Mouse (Mus musculus) embryonic facial prominence, embryonic 15.5 days (tissue): ENCODE measurements around the gene Exosc10. TPM values are rescaled to one million over a fixed set of nuclear protein-coding genes. Genes with fewer than 3 reads are reported as not detected.

ENCODE experiments used
- ATAC-seq: fragments of 200-750 bp; cut with Nextera tagmentation; 2 replicates; pipeline ENCODE4 v1.8.0; 2017; ENCODE audit warnings: low read depth, moderate TSS enrichment; ENCODE audit not compliant: insufficient number of reproducible peaks, low FRiP score, low TSS enrichment
- H3K27ac ChIP-seq: fragments of 300-500 bp; sonication (generic); replicated peaks from 2 replicates; pipeline ENCODE4 v1.5.1; 2015; ENCODE audit warnings: mild to moderate bottlenecking, inconsistent platforms
- H3K27me3 ChIP-seq: fragments of 300-500 bp; sonication (generic); 2 replicates; pipeline ENCODE4 v1.6.1; 2015; ENCODE audit warnings: inconsistent platforms
- H3K36me3 ChIP-seq: fragments of 300-500 bp; sonication (generic); 2 replicates; pipeline ENCODE4 v1.6.1; 2015; ENCODE audit warnings: mild to moderate bottlenecking, inconsistent platforms
- H3K4me1 ChIP-seq: fragments of 300-500 bp; sonication (generic); 2 replicates; pipeline ENCODE4 v1.6.1; 2015; ENCODE audit warnings: inconsistent platforms
- H3K4me2 ChIP-seq: fragments of 300-500 bp; sonication (generic); replicated peaks from 2 replicates; pipeline ENCODE4 v1.6.1; 2015; ENCODE audit warnings: mild to moderate bottlenecking, inconsistent platforms
- H3K4me3 ChIP-seq: fragments of 300-500 bp; sonication (generic); replicated peaks from 2 replicates; pipeline ENCODE4 v1.5.1; 2015; ENCODE audit warnings: mild to moderate bottlenecking, inconsistent platforms
- H3K9ac ChIP-seq: fragments of 300-500 bp; sonication (generic); 2 replicates; pipeline ENCODE4 v1.6.1; 2015; ENCODE audit warnings: inconsistent platforms
- H3K9me3 ChIP-seq: fragments of 300-500 bp; sonication (generic); replicated peaks from 2 replicates; pipeline ENCODE4 v1.6.1; 2016; ENCODE audit warnings: inconsistent platforms
- WGBS: fragments of 180-500 bp; shearing (Covaris S2); methylation state at CpG from one replicate; pipeline ENCODE4 v1.1.7; 2015; 5-methylcytosine and 5-hydroxymethylcytosine counted together
- polyA plus RNA-seq: library from polyadenylated mRNA; unstranded; fragments of >200 nt; fragmentation: Nextera tagmentation; extraction: Ambion mirVana; gene quantifications from 2 replicates; pipeline ENCODE4 v1.2.1, GENCODE M21; 2015

Gene Exosc10
- polyA plus RNA-seq, 1 experiment from 2014 or later, result 87.6 TPM

- Histone ChIP-seq H3K9ac (no peak overlapping the region), H3K4me2 (no peak overlapping the region), H3K27me3 (no peaks in the 10 kb centered on the region), H3K36me3 (peaks cover 90% of the 10 kb centered on the region), H3K9me3 (no peaks in the 10 kb centered on the region), H3K27ac (no peak overlapping the region), H3K4me3 (no peak overlapping the region), H3K4me1 (no peaks in the 10 kb centered on the region)
- no peak for ATAC-seq
- 94% methylated on average over 5 of the region's 5 CpGs for WGBS
Measured at GRCm38 (mm10) chr4:148530351-148530750, 27.9 kb upstream of the Exosc10 start.

DNA sequence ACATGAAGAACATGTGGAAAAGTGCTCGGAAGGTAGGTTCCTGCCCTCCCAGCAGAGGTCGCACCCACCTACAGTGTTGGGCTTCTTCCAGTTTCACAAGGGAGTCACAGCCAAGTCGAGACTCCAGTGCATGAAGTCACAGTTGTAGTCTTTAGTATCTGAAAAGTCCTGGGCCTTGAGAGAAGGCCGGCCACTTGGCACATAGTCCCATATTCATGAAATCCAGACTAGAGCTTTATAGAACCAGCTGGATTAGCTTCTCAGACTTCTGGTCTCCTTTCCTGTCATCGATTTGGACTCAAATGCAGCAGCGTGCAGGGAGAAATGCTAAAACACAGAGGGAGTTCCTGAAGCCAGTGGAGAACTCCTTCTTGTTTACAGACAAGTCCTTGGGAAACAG, 27.5 kb upstream of the Exosc10 start:
- H3K36me3 ChIP-seq, result peaks cover 90% of the 10 kb centered on the region
- no peak overlapping the region for H3K4me2 ChIP-seq
- no peak for ATAC-seq
- H3K4me3 ChIP-seq, result no peak overlapping the region
- WGBS, result 91% methylated on average over 6 of the region's 6 CpGs
- no peaks in the 10 kb centered on the region for H3K4me1 ChIP-seq
- no peaks in the 10 kb centered on the region for H3K27me3 ChIP-seq
- H3K9me3 ChIP-seq, result no peaks in the 10 kb centered on the region
- no peak overlapping the region for H3K27ac ChIP-seq
- no peak overlapping the region for H3K9ac ChIP-seq

- Histone ChIP-seq H3K4me2 (no peak overlapping the region), H3K9ac (no peak overlapping the region), H3K9me3 (no peaks in the 10 kb centered on the region), H3K27me3 (no peaks in the 10 kb centered on the region), H3K4me3 (no peak overlapping the region), H3K4me1 (no peaks in the 10 kb centered on the region), H3K27ac (no peak overlapping the region), H3K36me3 (peaks cover 90% of the 10 kb centered on the region)
- WGBS, result 77% methylated on average over 4 of the region's 4 CpGs
- ATAC-seq, result no peak
Measured at GRCm38 (mm10) chr4:148531341-148531740, 26.9 kb upstream of the Exosc10 start.

- H3K9me3 ChIP-seq, result no peaks in the 10 kb centered on the region
- ATAC-seq, result no peak
- H3K36me3 ChIP-seq, result peaks cover 90% of the 10 kb centered on the region
- H3K27me3 ChIP-seq, result no peaks in the 10 kb centered on the region
- H3K27ac ChIP-seq, result no peak overlapping the region
- 84% methylated on average over 3 of the region's 3 CpGs for WGBS
- H3K4me1 ChIP-seq, result no peaks in the 10 kb centered on the region
- no peak overlapping the region for H3K4me3 ChIP-seq
- H3K4me2 ChIP-seq, result no peak overlapping the region
- H3K9ac ChIP-seq, result no peak overlapping the region
Measured at GRCm38 (mm10) chr4:148532516-148532915, 25.7 kb upstream of the Exosc10 start.

DNA sequence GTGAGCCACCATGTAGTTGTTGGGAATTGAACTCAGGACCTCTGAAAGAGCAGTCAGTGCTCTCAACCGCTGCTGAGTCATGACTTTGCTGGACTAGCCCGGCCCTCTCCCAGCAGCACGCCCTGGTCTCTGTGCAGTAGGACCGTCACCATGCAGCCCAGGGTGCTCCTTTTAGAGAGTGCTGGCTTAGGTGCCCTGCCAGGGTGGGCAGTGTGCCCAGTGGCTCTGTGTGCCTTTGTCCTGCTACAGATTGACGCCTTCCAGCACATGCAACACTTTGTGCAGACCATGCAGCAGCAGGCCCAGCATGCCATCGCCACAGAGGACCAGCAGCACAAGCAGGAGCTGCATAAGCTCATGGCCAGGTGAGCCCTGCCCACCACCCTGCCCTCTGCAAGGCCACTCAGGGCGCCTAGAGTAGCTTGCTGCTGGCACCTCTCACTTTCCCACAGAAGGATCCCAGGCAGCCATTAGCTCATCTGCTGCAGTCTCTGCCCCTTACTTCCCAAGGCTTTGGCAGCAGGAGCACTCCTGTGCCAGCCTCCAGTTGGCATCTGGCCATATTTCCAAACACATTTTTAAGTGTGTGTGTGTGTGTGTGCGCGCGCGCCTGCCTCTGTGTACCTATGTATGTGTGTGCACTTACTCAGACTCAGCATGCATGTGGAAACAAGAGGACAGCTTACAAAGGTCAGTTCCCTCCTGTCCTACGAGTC, 24.5 kb upstream of the Exosc10 start:
- WGBS, result 91% methylated on average over 12 of the region's 12 CpGs

GRCm38 (mm10) chr4:148535876-148536275, 22.4 kb upstream of the Exosc10 start:
- Histone ChIP-seq H3K4me3 (no peak overlapping the region), H3K27me3 (no peaks in the 10 kb centered on the region), H3K36me3 (peaks cover 98% of the 10 kb centered on the region), H3K9ac (no peak overlapping the region), H3K4me1 (no peaks in the 10 kb centered on the region), H3K4me2 (no peak overlapping the region), H3K27ac (no peak overlapping the region), H3K9me3 (no peaks in the 10 kb centered on the region)
- WGBS, result 75% methylated on average over 3 of the region's 3 CpGs
- ATAC-seq, result no peak

More for the DNA sequence above, 24.5 kb upstream of the Exosc10 start:
- H3K27me3 ChIP-seq, result no peaks in the 10 kb centered on the region
- H3K4me2 ChIP-seq, result no peak overlapping the region
- no peak overlapping the region for H3K9ac ChIP-seq
- no peak overlapping the region for H3K27ac ChIP-seq
- H3K4me1 ChIP-seq, result no peaks in the 10 kb centered on the region
- peaks cover 93% of the 10 kb centered on the region for H3K36me3 ChIP-seq
- ATAC-seq, result 0 out of 2 replicates have a peak, but pooled peaks have one; percentile 9
- H3K9me3 ChIP-seq, result no peaks in the 10 kb centered on the region
- no peak overlapping the region for H3K4me3 ChIP-seq

GRCm38 (mm10) chr4:148549106-148549505, 9.1 kb upstream of the Exosc10 start:
- H3K36me3 ChIP-seq, result peaks cover 90% of the 10 kb centered on the region
- H3K4me3 ChIP-seq, result no peak overlapping the region
- no peak for ATAC-seq
- no peaks in the 10 kb centered on the region for H3K4me1 ChIP-seq
- H3K9me3 ChIP-seq, result no peaks in the 10 kb centered on the region
- no peak overlapping the region for H3K9ac ChIP-seq
- no peaks in the 10 kb centered on the region for H3K27me3 ChIP-seq
- 89% methylated on average over 4 of the region's 4 CpGs for WGBS
- H3K27ac ChIP-seq, result no peak overlapping the region
- no peak overlapping the region for H3K4me2 ChIP-seq

- no peaks in the 10 kb centered on the region for H3K9me3 ChIP-seq
- WGBS, result 24% methylated on average over 6 of the region's 6 CpGs
- peak overlapping the region; percentile 85 for H3K4me3 ChIP-seq
- H3K27ac ChIP-seq, result peak overlapping the region; percentile 92
- no peaks in the 10 kb centered on the region for H3K27me3 ChIP-seq
- peaks cover 5% of the 10 kb centered on the region; the same call in 1 of the 2 replicates for H3K4me1 ChIP-seq
- peak; percentile 24; the same call in 1 of the 2 replicates for ATAC-seq
- H3K36me3 ChIP-seq, result peaks cover 68% of the 10 kb centered on the region
- peak overlapping the region; percentile 68 for H3K4me2 ChIP-seq
- H3K9ac ChIP-seq, result peak overlapping the region; percentile 92
Measured at GRCm38 (mm10) chr4:148557766-148558165, 463 bp upstream of the Exosc10 start.

- H3K4me3 ChIP-seq, result no peak overlapping the region
- WGBS, result 92% methylated on average over 17 of the region's 17 CpGs
- H3K9ac ChIP-seq, result no peak overlapping the region
- H3K27me3 ChIP-seq, result no peaks in the 10 kb centered on the region
- H3K36me3 ChIP-seq, result peaks cover 77% of the 10 kb centered on the region
- H3K4me1 ChIP-seq, result peaks cover 5% of the 10 kb centered on the region; the same call in 1 of the 2 replicates
- H3K27ac ChIP-seq, result no peak overlapping the region
- ATAC-seq, result no peak
- H3K9me3 ChIP-seq, result no peaks in the 10 kb centered on the region
- H3K4me2 ChIP-seq, result no peak overlapping the region
Measured at GRCm38 (mm10) chr4:148562676-148563075, 4.4 kb downstream of the Exosc10 start.

DNA sequence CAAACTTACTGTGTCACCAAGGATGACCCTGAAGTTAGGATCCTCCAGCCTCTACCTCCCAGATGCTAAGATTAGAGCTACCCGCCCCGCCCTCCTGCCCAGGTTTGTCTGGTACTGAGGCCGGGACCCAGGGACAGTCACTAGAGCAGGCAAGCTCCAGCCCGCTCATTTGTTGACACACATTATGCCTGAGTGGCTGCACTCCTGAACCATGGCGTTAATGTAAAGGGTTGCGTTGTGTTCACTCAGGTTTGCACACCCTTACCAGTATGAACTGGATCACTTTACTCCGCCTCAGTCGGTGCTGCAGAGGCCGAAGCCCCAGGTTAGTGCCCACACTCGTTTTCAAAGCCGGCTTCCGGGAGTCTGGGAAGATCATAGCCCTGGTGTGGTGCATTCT, 5.4 kb downstream of the Exosc10 start:
- no peak overlapping the region for H3K4me3 ChIP-seq
- no peak for ATAC-seq
- no peaks in the 10 kb centered on the region for H3K9me3 ChIP-seq
- peaks cover 5% of the 10 kb centered on the region; the same call in 1 of the 2 replicates for H3K4me1 ChIP-seq
- H3K9ac ChIP-seq, result no peak overlapping the region
- H3K27me3 ChIP-seq, result no peaks in the 10 kb centered on the region
- peaks cover 86% of the 10 kb centered on the region for H3K36me3 ChIP-seq
- 91% methylated on average over 12 of the region's 12 CpGs for WGBS
- H3K4me2 ChIP-seq, result no peak overlapping the region
- H3K27ac ChIP-seq, result no peak overlapping the region

DNA sequence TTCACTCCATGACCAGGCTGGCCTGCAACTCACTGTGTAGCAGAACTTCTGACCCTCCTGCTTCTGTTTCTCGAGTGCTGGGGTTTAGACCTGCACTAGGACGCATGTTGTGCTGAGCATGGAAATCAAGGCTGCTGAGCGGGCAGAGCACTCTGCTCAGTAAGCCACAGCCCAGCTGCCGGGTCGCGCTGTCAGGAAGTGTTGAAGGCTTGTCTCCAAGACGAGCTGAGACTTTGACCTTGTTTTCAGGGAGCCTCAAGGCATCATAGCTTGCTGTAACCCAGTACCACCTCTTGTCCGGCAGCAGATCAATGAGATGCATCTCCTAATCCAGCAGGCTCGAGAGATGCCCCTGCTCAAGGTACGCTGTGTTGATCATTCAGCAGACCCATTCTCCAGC, 11.9 kb downstream of the Exosc10 start:
- ATAC-seq, result no peak
- Histone ChIP-seq H3K27me3 (no peaks in the 10 kb centered on the region), H3K9ac (no peak overlapping the region), H3K4me2 (no peak overlapping the region), H3K9me3 (no peaks in the 10 kb centered on the region), H3K36me3 (peaks cover 98% of the 10 kb centered on the region), H3K4me3 (no peak overlapping the region), H3K4me1 (no peaks in the 10 kb centered on the region), H3K27ac (no peak overlapping the region)
- 85% methylated on average over 10 of the region's 10 CpGs for WGBS
